Mouse (Mus musculus) thymus, adult 18-20 months (tissue): Measurements from ENCODE around the gene Pex26.
A peak's percentile ranks its signal among the peaks of the same experiment; 100 is the strongest.

ENCODE experiments used
- DNase-seq, 2 experiments: peaks; one replicate each; pipeline ENCODE4 v3.0.0; 2022; ENCODE audit warnings: mixed read lengths in 2 of 2

Pex26 gene

GRCm38 (mm10) chr6:121210149-121210925, 26.9 kb downstream of the Pex26 start, which contains the start of gene Tuba8:
Gene Tuba8 (plus strand): TSS chr6:121210696.
- peak; percentile 42 to 58 for DNase-seq

- DNase-seq, result no peak
Observed at GRCm38 (mm10) chr6:121210926-121211289, 27.4 kb downstream of the Pex26 start.

GRCm38 (mm10) chr6:121211743-121212142, 28.3 kb downstream of the Pex26 start:
- no peak for DNase-seq

GRCm38 (mm10) chr6:121212988-121213387, 29.5 kb downstream of the Pex26 start:
- DNase-seq, result no peak

GRCm38 (mm10) chr6:121214221-121214620, 30.8 kb downstream of the Pex26 start:
- DNase-seq, result no peak

GRCm38 (mm10) chr6:121214667-121215330, 31.3 kb downstream of the Pex26 start:
- no peak for DNase-seq

- DNase-seq, result no peak
Observed at GRCm38 (mm10) chr6:121215336-121215735, 31.9 kb downstream of the Pex26 start.

GRCm38 (mm10) chr6:121215896-121216295, 32.4 kb downstream of the Pex26 start:
- no peak for DNase-seq

GRCm38 (mm10) chr6:121216589-121217255, 33.3 kb downstream of the Pex26 start:
- DNase-seq, result no peak

GRCm38 (mm10) chr6:121218002-121218401, 34.5 kb downstream of the Pex26 start:
- DNase-seq, result no peak

GRCm38 (mm10) chr6:121219406-121219805, 35.9 kb downstream of the Pex26 start:
- no peak for DNase-seq

- DNase-seq, result no peak
Observed at GRCm38 (mm10) chr6:121220181-121220580, 36.7 kb downstream of the Pex26 start.

GRCm38 (mm10) chr6:121221876-121222597, 38.6 kb downstream of the Pex26 start:
- no peak for DNase-seq

GRCm38 (mm10) chr6:121223001-121223400, 39.5 kb downstream of the Pex26 start:
- DNase-seq, result no peak

GRCm38 (mm10) chr6:121224067-121224466, 40.6 kb downstream of the Pex26 start:
- no peak for DNase-seq

GRCm38 (mm10) chr6:121224993-121225392, 41.5 kb downstream of the Pex26 start:
- no peak for DNase-seq

- DNase-seq, result peak in 1 of 2 experiments; percentile 58
Observed at GRCm38 (mm10) chr6:121226043-121226442, 42.6 kb downstream of the Pex26 start.

- no peak for DNase-seq
Observed at GRCm38 (mm10) chr6:121226744-121227143, 43.3 kb downstream of the Pex26 start.

- DNase-seq, result peak in 1 of 2 experiments; percentile 46
Observed at GRCm38 (mm10) chr6:121228421-121228820, 45.0 kb downstream of the Pex26 start.

- DNase-seq, result no peak
Observed at GRCm38 (mm10) chr6:121232652-121233051, 49.2 kb downstream of the Pex26 start.

GRCm38 (mm10) chr6:121236386-121236785, 52.9 kb downstream of the Pex26 start:
- DNase-seq, result no peak

GRCm38 (mm10) chr6:121238209-121238608, 54.7 kb downstream of the Pex26 start:
- no peak for DNase-seq

- DNase-seq, result no peak
Observed at GRCm38 (mm10) chr6:121241780-121242179, 58.3 kb downstream of the Pex26 start.
